Mouse (Mus musculus) C2C12 (cell line): ENCODE data around the gene Ric8b. TPM values are rescaled to one million over a fixed set of nuclear protein-coding genes. Genes with fewer than 3 reads are reported as not detected.

Experiments
- H3K27me3 ChIP-seq: one replicate; pipeline ENCODE4 v1.6.1; 2011; ENCODE audit not compliant: control insufficient read depth, insufficient read depth, insufficient read length
- H3K36me3 ChIP-seq: one replicate; pipeline ENCODE4 v1.6.1; 2011; ENCODE audit not compliant: control insufficient read depth, insufficient read depth
- H3K4me3 ChIP-seq: one replicate; pipeline ENCODE4 v1.5.1; 2011; ENCODE audit warnings: mild to moderate bottlenecking, control low read depth; ENCODE audit not compliant: poor library complexity, insufficient read depth, severe bottlenecking
- H3K79me2 ChIP-seq: one replicate; pipeline ENCODE4 v1.6.1; 2011; ENCODE audit not compliant: control insufficient read depth, insufficient read depth
- H3K79me3 ChIP-seq: one replicate; pipeline ENCODE4 v1.6.1; 2011; ENCODE audit warnings: low read depth, control low read depth
- H3ac ChIP-seq: one replicate; pipeline ENCODE3; 2011; ENCODE audit warnings: low read depth; ENCODE audit not compliant: control insufficient read depth, insufficient read length
- CEBPB ChIP-seq: IDR thresholded peaks from one replicate; pipeline ENCODE4 v1.6.1; 2011; ENCODE audit warnings: low read depth, mild to moderate bottlenecking, control low read depth, moderate library complexity
- CTCF ChIP-seq: IDR thresholded peaks from one replicate; pipeline ENCODE4 v1.5.1; 2011; ENCODE audit not compliant: control insufficient read depth, insufficient read depth, insufficient read length
- FOSL1 ChIP-seq: IDR thresholded peaks from one replicate; pipeline ENCODE4 v1.8.0; 2011; ENCODE audit warnings: mild to moderate bottlenecking, low read length; ENCODE audit not compliant: poor library complexity, insufficient read depth, severe bottlenecking
- MAX ChIP-seq: IDR thresholded peaks from one replicate; pipeline ENCODE4 v1.6.1; 2011; ENCODE audit warnings: mild to moderate bottlenecking, control low read depth
- MYOD1 ChIP-seq: IDR thresholded peaks from one replicate; pipeline ENCODE4 v1.6.1; 2011; ENCODE audit warnings: low read depth; ENCODE audit not compliant: control insufficient read depth, insufficient read length
- MYOG ChIP-seq: IDR thresholded peaks from one replicate; pipeline ENCODE4 v1.6.1; 2011; ENCODE audit not compliant: control insufficient read depth, insufficient read length; ENCODE audit errors: extremely low read depth
- USF1 ChIP-seq: IDR thresholded peaks from one replicate; pipeline ENCODE4 v1.6.1; 2011; ENCODE audit warnings: low read depth, mild to moderate bottlenecking, control low read depth, moderate library complexity
- long read RNA-seq, 2 experiments: library from polyadenylated mRNA; unstranded; transcript quantifications; one replicate each; pipeline ENCODE4 v2.0.0; 2019 to 2020
- polyA plus RNA-seq: library from polyadenylated mRNA; unstranded; fragments of >200 nt; fragmentation: generic; extraction: Trizol; gene quantifications from one replicate; pipeline ENCODE4 v1.2.1, GENCODE M21; 2012; ENCODE audit warnings: missing spikeins

The Ric8b gene
- polyA plus RNA-seq, result 6.4 TPM
- long read RNA-seq, experiment 1, partial matches to known transcripts, result 1 of 6 reads
- long read RNA-seq, experiment 1, other reads (novel, unspliced or antisense), result 1 of 6 reads
- long read RNA-seq, experiment 2, transcript Ric8b-202 (9 exons, 2,909 nt), result major isoform, 18 of 29 reads
- long read RNA-seq, experiment 2, transcript Ric8b-201 (10 exons, 3,069 nt), result minor isoform, 5 of 29 reads
- long read RNA-seq, experiment 2, partial matches to known transcripts, result 1 of 29 reads
- long read RNA-seq, experiment 2, other reads (novel, unspliced or antisense), result 5 of 29 reads

GRCm38 (mm10) chr10:84916810-84917730, at the start of gene Ric8b:
Gene Ric8b, plus strand, starts transcription at chr10:84917616.
- TF ChIP-seq CEBPB (no peak), MAX (peak; percentile 75)
- Histone ChIP-seq H3K36me3 (no peaks in the 10 kb centered on the region), H3K79me3 (peaks cover 36% of the 10 kb centered on the region), H3ac (peak within 1 kb of the TSS; percentile 92), H3K4me3 (peak within 1 kb of the TSS; percentile 71), H3K79me2 (peaks cover 45% of the 10 kb centered on the region), H3K27me3 (no peaks in the 10 kb centered on the region)

- TF ChIP-seq USF1 (no peak), CTCF (no peak), FOSL1 (no peak), MYOG (no peak), MAX (no peak), CEBPB (no peak), MYOD1 (no peak)
- no peaks in the 10 kb centered on the region for H3K36me3 ChIP-seq
- no peak overlapping the region for H3ac ChIP-seq
- no peaks in the 10 kb centered on the region for H3K27me3 ChIP-seq
- H3K4me3 ChIP-seq, result no peak overlapping the region
- H3K79me2 ChIP-seq, result no peaks in the 10 kb centered on the region
- no peaks in the 10 kb centered on the region for H3K79me3 ChIP-seq
Observed at GRCm38 (mm10) chr10:84871285-84871684, 46.1 kb upstream of the Ric8b start.

GRCm38 (mm10) chr10:84871921-84872320, 45.5 kb upstream of the Ric8b start:
- TF ChIP-seq MYOD1 (no peak), MYOG (no peak), FOSL1 (no peak), CTCF (no peak), CEBPB (no peak), MAX (no peak), USF1 (no peak)
- H3K79me3 ChIP-seq, result no peaks in the 10 kb centered on the region
- no peak overlapping the region for H3K4me3 ChIP-seq
- H3K79me2 ChIP-seq, result no peaks in the 10 kb centered on the region
- no peaks in the 10 kb centered on the region for H3K36me3 ChIP-seq
- H3ac ChIP-seq, result no peak overlapping the region
- no peaks in the 10 kb centered on the region for H3K27me3 ChIP-seq

DNA sequence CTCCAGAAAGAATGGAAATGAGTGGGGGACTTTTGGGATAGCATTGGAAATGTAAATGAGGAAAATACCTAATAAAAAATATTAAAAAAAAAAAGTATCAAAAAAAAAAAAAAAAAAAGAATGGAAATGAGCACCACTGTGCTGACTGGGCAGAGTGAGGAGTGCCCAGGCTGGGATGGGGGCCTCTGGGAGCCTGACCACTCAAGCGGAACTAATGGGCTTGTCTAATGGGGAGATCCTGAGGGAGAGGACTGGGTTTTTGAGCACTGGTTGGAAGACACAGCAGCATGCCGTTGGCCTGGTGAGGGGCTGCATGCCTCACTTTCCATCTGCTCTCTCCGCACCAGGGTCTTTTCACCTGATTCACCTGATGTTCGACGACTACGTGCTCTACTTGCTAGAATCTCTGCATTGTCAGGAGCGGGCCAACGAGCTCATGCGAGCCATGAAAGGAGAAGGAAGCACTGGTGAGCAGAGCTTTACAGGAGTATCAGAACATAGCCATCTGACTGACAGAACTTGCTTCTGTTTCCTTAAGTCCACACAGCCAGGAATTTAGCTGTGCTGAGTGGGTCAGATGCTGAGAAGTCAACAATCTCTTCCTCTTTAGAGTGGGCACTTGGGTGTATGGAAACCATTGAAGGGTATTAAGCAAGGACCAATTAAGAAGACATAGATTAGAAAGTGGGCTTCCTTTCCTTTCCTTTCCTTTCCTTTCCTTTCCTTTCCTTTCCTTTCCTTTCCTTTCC, 37.4 kb upstream of the Ric8b start:
- Histone ChIP-seq H3K27me3 (no peaks in the 10 kb centered on the region), H3K79me2 (no peaks in the 10 kb centered on the region), H3K79me3 (no peaks in the 10 kb centered on the region), H3K36me3 (no peaks in the 10 kb centered on the region), H3ac (no peak overlapping the region), H3K4me3 (no peak overlapping the region)
- TF ChIP-seq MYOG, result no peak
- no peak for TF ChIP-seq MYOD1
- TF ChIP-seq CEBPB, result no peak
- no peak for TF ChIP-seq MAX
- no peak for TF ChIP-seq FOSL1
- no peak for TF ChIP-seq USF1

GRCm38 (mm10) chr10:84882528-84882927, 34.9 kb upstream of the Ric8b start:
- Histone ChIP-seq H3K36me3 (no peaks in the 10 kb centered on the region), H3K27me3 (no peaks in the 10 kb centered on the region), H3ac (no peak overlapping the region), H3K79me2 (no peaks in the 10 kb centered on the region), H3K4me3 (no peak overlapping the region), H3K79me3 (no peaks in the 10 kb centered on the region)
- TF ChIP-seq MYOD1 (no peak), CEBPB (no peak), MAX (no peak), USF1 (no peak), MYOG (no peak), FOSL1 (no peak), CTCF (no peak)
